Mouse (Mus musculus) G1E (cell line): ENCODE measurements at regions not wholly inside any gene's neighbourhood (a gene's known extent, or its start where the extent isn't known, plus 50 kb on each side); places are given as distances from the start of the nearest gene placed in this dataset.

Source experiments
- ATAC-seq: 2 replicates; pipeline ENCODE4 v1.8.0; 2016; ENCODE audit warnings: mild to moderate bottlenecking; ENCODE audit not compliant: insufficient number of reproducible peaks, poor library complexity, low FRiP score, severe bottlenecking; ENCODE audit errors: extremely low read depth
- DNase-seq: peaks from one replicate; pipeline ENCODE4 v3.0.0; 2012; ENCODE audit warnings: low spot score
- H3K27me3 ChIP-seq: 2 replicates; pipeline ENCODE4 v1.6.1; 2012; ENCODE audit warnings: mild to moderate bottlenecking, low read length, inconsistent platforms; ENCODE audit not compliant: insufficient read depth
- H3K36me3 ChIP-seq: replicated peaks from 2 replicates; pipeline ENCODE3; 2012; ENCODE audit warnings: mild to moderate bottlenecking, inconsistent platforms
- H3K4me1 ChIP-seq: 2 replicates; pipeline ENCODE4 v1.6.1; 2012; ENCODE audit warnings: low read depth, low read length, inconsistent platforms, mixed read lengths; ENCODE audit not compliant: insufficient read depth
- H3K4me3 ChIP-seq: 2 replicates; pipeline ENCODE4 v1.5.1; 2012; ENCODE audit warnings: low read depth, mild to moderate bottlenecking, inconsistent platforms, low read length, moderate library complexity, mixed read lengths
- H3K9me3 ChIP-seq: replicated peaks from 2 replicates; pipeline ENCODE4 v1.6.1; 2012; ENCODE audit warnings: inconsistent platforms
- CTCF ChIP-seq: IDR thresholded peaks from 2 replicates; pipeline ENCODE4 v1.5.1; 2012; ENCODE audit warnings: low read depth, low read length, inconsistent platforms, mixed read lengths
- GATA1 ChIP-seq: IDR thresholded peaks from 2 replicates; pipeline ENCODE4 v1.6.1; 2012; ENCODE audit warnings: borderline replicate concordance, low read length, inconsistent platforms, mixed read lengths
- GATA2 ChIP-seq: IDR thresholded peaks from 2 replicates; pipeline ENCODE4 v1.6.1; 2012; ENCODE audit warnings: low read depth, low read length, inconsistent platforms, borderline replicate concordance
- POLR2AphosphoS5 ChIP-seq: IDR thresholded peaks from 2 replicates; pipeline ENCODE4 v1.6.1; 2012; ENCODE audit warnings: low read depth, low read length, inconsistent platforms; ENCODE audit not compliant: insufficient replicate concordance
- TAL1 ChIP-seq: conservative IDR thresholded peaks from 2 replicates; pipeline ENCODE4 v1.6.1; 2012; ENCODE audit warnings: low read depth, low read length, inconsistent platforms, mixed read lengths

DNA sequence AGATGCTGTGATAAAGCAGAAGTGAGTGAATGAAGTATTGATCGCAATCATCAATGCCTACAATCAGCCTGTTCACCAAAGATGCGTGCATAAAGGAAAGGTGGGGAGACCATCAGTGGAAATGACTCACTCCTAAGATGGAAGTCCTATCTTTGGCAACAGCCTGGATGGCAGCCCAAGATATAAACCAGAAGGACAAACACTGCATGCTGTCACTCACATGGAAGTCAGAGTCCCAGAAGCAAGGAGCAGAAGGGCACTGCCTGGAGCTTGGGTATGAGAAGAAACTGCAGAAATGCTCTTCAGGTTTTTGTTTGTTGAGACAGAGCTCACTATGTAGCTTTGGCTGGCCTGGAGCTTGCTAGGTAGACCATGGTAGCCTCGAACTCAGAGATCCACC is 92.7 kb upstream of the Frmd6 start:
- no peak for DNase-seq
- no peak overlapping the region for H3K4me3 ChIP-seq
- TF ChIP-seq TAL1 (no peak), POLR2AphosphoS5 (no peak), GATA1 (no peak), GATA2 (no peak), CTCF (no peak)
- H3K27me3 ChIP-seq: no peaks in the 10 kb centered on the region; the same call in 1 of the 2 replicates
- H3K9me3 ChIP-seq: no peaks in the 10 kb centered on the region
- no peaks in the 10 kb centered on the region for H3K36me3 ChIP-seq
- ATAC-seq: no peak
- H3K4me1 ChIP-seq: no peaks in the 10 kb centered on the region

GRCm38 (mm10) chr12:70738554-70738953 is 86.8 kb upstream of the Frmd6 start:
- ATAC-seq: no peak

GRCm38 (mm10) chr12:70739316-70739715 is 86.0 kb upstream of the Frmd6 start:
- Histone ChIP-seq H3K36me3 (no peaks in the 10 kb centered on the region), H3K9me3 (no peaks in the 10 kb centered on the region), H3K27me3 (peaks cover 2% of the 10 kb centered on the region; the same call in 1 of the 2 replicates), H3K4me3 (no peak overlapping the region), H3K4me1 (no peaks in the 10 kb centered on the region)
- DNase-seq: no peak
- ATAC-seq: no peak
- TF ChIP-seq CTCF (no peak), TAL1 (no peak), GATA1 (no peak), GATA2 (no peak), POLR2AphosphoS5 (no peak)

More at GRCm38 (mm10) chr12:70738554-70738953, 86.8 kb upstream of the Frmd6 start:
- no peak for DNase-seq
- H3K4me1 ChIP-seq: no peaks in the 10 kb centered on the region
- H3K4me3 ChIP-seq: no peak overlapping the region
- H3K27me3 ChIP-seq: peaks cover 2% of the 10 kb centered on the region
- H3K9me3 ChIP-seq: no peaks in the 10 kb centered on the region
- no peak for TF ChIP-seq POLR2AphosphoS5
- no peak for TF ChIP-seq GATA1
- no peak for TF ChIP-seq TAL1
- no peak for TF ChIP-seq GATA2
- no peak for TF ChIP-seq CTCF
- no peaks in the 10 kb centered on the region for H3K36me3 ChIP-seq

- TF ChIP-seq TAL1 (no peak), POLR2AphosphoS5 (no peak), GATA2 (no peak), GATA1 (no peak), CTCF (no peak)
- Histone ChIP-seq H3K36me3 (no peaks in the 10 kb centered on the region), H3K9me3 (no peaks in the 10 kb centered on the region), H3K4me1 (no peaks in the 10 kb centered on the region), H3K4me3 (no peak overlapping the region), H3K27me3 (peaks cover 2% of the 10 kb centered on the region; the same call in 1 of the 2 replicates)
- DNase-seq: no peak
- no peak for ATAC-seq
These were observed 85.5 kb upstream of the Frmd6 start for GRCm38 (mm10) chr12:70739766-70740165.

DNA sequence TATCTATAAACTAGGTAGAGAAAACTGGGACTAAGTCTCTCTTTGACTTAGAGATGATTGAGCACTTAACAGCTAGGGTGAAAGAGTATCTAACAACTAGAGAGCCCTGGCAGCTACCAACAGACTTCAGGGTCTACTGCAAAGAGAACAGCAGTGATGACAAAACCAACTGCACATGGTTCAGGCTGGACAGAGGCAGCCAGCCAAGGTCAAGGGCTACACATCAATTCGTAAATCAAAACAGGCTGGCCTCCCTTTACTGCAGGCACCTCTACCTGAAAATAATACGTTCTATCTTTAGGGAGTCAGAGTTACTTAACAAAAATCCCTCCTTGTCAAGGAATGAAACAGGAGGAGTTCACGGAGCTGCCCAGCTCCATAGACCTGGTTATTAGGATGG is 82.5 kb upstream of the Frmd6 start:
- TF ChIP-seq POLR2AphosphoS5 (no peak), CTCF (no peak), GATA1 (no peak), TAL1 (no peak), GATA2 (no peak)
- peaks cover 4% of the 10 kb centered on the region; the same call in 1 of the 2 replicates for H3K27me3 ChIP-seq
- H3K4me1 ChIP-seq: no peaks in the 10 kb centered on the region
- H3K36me3 ChIP-seq: no peaks in the 10 kb centered on the region
- no peak overlapping the region for H3K4me3 ChIP-seq
- H3K9me3 ChIP-seq: no peaks in the 10 kb centered on the region
- no peak for ATAC-seq
- no peak for DNase-seq

- Histone ChIP-seq H3K9me3 (no peaks in the 10 kb centered on the region), H3K27me3 (0 out of 2 replicates have a peak, but pooled peaks cover 2% of the 10 kb centered on the region), H3K4me3 (no peak overlapping the region), H3K4me1 (no peaks in the 10 kb centered on the region), H3K36me3 (no peaks in the 10 kb centered on the region)
- no peak for TF ChIP-seq CTCF
- TF ChIP-seq TAL1: no peak
- TF ChIP-seq GATA2: no peak
- TF ChIP-seq POLR2AphosphoS5: no peak
- no peak for TF ChIP-seq GATA1
- DNase-seq: no peak
- ATAC-seq: no peak
These were observed 79.6 kb upstream of the Frmd6 start for GRCm38 (mm10) chr12:70745681-70746080.

DNA sequence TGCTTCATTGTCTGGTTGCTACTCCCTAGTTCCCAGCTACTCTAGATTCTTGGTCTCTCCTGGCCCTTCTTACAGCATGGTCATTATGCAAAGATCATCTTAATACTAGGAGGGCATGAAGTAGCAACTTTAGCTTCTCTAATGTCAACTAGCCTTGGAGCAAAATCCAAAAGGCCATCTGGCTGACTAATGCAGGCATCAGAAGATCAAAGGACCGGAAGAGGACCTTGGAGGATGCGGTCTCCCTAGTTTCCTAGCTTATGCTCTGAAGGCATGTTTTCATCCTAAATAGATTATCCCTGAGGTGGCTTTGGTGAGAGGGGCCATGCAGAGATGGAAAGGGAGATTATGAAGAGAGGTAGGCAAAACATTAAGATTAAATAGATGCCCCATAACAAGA is 75.7 kb upstream of the Frmd6 start:
- no peak for TF ChIP-seq POLR2AphosphoS5
- TF ChIP-seq GATA1: no peak
- TF ChIP-seq CTCF: no peak
- TF ChIP-seq GATA2: no peak
- no peaks in the 10 kb centered on the region for H3K36me3 ChIP-seq
- H3K4me1 ChIP-seq: no peaks in the 10 kb centered on the region
- 0 out of 2 replicates have a peak, but pooled peaks cover 2% of the 10 kb centered on the region for H3K27me3 ChIP-seq
- no peak overlapping the region for H3K4me3 ChIP-seq
- DNase-seq (no peak), ATAC-seq (no peak)
- H3K9me3 ChIP-seq: no peaks in the 10 kb centered on the region
